16 mouse cellular contexts compared by ENCODE assay signal in the genomic region with DNA sequence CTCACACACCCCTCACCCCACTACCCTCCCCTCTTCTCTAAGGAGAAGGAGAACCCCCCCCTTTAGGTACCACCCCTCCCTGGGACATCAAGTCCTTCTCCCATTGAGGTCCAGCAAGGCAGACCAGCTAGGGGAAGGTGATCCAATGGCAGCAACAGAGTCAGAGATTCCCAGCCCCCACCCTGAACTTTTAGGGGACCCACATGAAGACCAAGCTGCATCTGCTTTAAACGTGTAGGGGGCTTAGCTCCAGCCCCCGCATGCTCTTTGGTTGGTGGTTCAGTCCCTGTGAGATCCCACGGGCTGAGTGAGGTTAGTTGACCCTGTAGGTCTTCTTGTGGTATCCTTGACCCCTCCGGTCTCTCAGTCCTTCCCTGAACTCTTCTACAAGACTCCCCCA. TPM values are rescaled to one million over a fixed set of nuclear protein-coding genes. Genes with fewer than 3 reads are reported as not detected.
DNase-seq lines count a peak whose midpoint lies in the region; ATAC-seq and TF ChIP-seq lines count a peak whose summit lies in the region.
"Had no signal": no experiment of that assay in that cellular context is flagged by ENCODE, and none has a peak within 500 bp of the region (broad histone marks: within the 10 kb centered on the region; RNA-seq: fewer than 3 reads in every experiment).

No protein-coding gene starts in this region.

- no peak overlapping the region for H3K27ac ChIP-seq in heart, embryonic 16.5 days (ENCODE audit: low read length)
- no peak overlapping the region for H3K27ac ChIP-seq in heart, embryonic 11.5 days (ENCODE audit: low read depth, low read length)
- no peak overlapping the region for H3K27ac ChIP-seq in liver, embryonic 14.5 days
- no peak overlapping the region for H3K27ac ChIP-seq in liver, postnatal 0 days (ENCODE audit: low read depth)
- no peak overlapping the region for H3K27ac ChIP-seq in stomach, embryonic 16.5 days (ENCODE audit: low read length)
- H3K27ac ChIP-seq in stomach, postnatal 0 days (replicated peaks) = no peak overlapping the region
- H3K27ac ChIP-seq: hindbrain, embryonic 14.5 days had no signal

- TF ChIP-seq CTCF in liver, embryonic 14.5 days (IDR thresholded peaks at IDR 0.05; ENCODE audit: low read depth) = 0 out of 2 replicates have a peak, but pooled peaks have one; percentile 0
- TF ChIP-seq CTCF in liver, postnatal 0 days (IDR thresholded peaks at IDR 0.05; ENCODE audit: low read depth) = no peak
- TF ChIP-seq CTCF in stomach, postnatal 0 days (IDR thresholded peaks at IDR 0.05; ENCODE audit: low read depth) = no peak

- H3K9ac ChIP-seq in heart, embryonic 16.5 days (ENCODE audit: low read length) = no peak overlapping the region
- H3K9ac ChIP-seq in heart, embryonic 11.5 days (ENCODE audit: low read depth, low read length) = no peak overlapping the region
- no peak overlapping the region for H3K9ac ChIP-seq in liver, embryonic 14.5 days (replicated peaks)
- no peak overlapping the region for H3K9ac ChIP-seq in liver, postnatal 0 days (replicated peaks)
- H3K9ac ChIP-seq in stomach, embryonic 16.5 days (ENCODE audit: low read length) = peak overlapping the region; percentile 52
- no peak overlapping the region for H3K9ac ChIP-seq in stomach, postnatal 0 days (ENCODE audit: low read length)
- H3K9ac ChIP-seq: limb, embryonic 15.5 days; stomach, embryonic 15.5 days had no signal

- no peaks in the 10 kb centered on the region; the same call in 1 of the 2 replicates for H3K9me3 ChIP-seq in heart, embryonic 16.5 days (replicated peaks; ENCODE audit: control insufficient read depth, low read length)
- H3K9me3 ChIP-seq in heart, embryonic 11.5 days (replicated peaks; ENCODE audit: control insufficient read depth, low read length) = no peaks in the 10 kb centered on the region
- no peaks in the 10 kb centered on the region for H3K9me3 ChIP-seq in liver, embryonic 14.5 days (ENCODE audit: control insufficient read depth, low read length)
- H3K9me3 ChIP-seq in liver, postnatal 0 days (ENCODE audit: low read length) = no peaks in the 10 kb centered on the region
- no peaks in the 10 kb centered on the region for H3K9me3 ChIP-seq in stomach, embryonic 16.5 days (replicated peaks; ENCODE audit: control insufficient read depth, low read length)
- H3K9me3 ChIP-seq in stomach, postnatal 0 days (ENCODE audit: control insufficient read depth, low read length) = no peaks in the 10 kb centered on the region
- H3K9me3 ChIP-seq: embryonic facial prominence, embryonic 13.5 days; limb, embryonic 15.5 days; stomach, embryonic 15.5 days had no signal

- peaks cover 2% of the 10 kb centered on the region; the same call in 1 of the 2 replicates for H3K4me1 ChIP-seq in heart, embryonic 16.5 days (ENCODE audit: control insufficient read depth, insufficient read depth, low read length)
- H3K4me1 ChIP-seq in heart, embryonic 11.5 days (ENCODE audit: control insufficient read depth, insufficient read depth, low read length) = 0 out of 2 replicates have a peak, but pooled peaks cover 3% of the 10 kb centered on the region
- H3K4me1 ChIP-seq in liver, embryonic 14.5 days (replicated peaks; ENCODE audit: control insufficient read depth in 2 of 2, insufficient read depth in 2 of 2, low read length in 1 of 2) = no peaks in the 10 kb centered on the region
- H3K4me1 ChIP-seq in liver, postnatal 0 days (ENCODE audit: insufficient read depth) = no peaks in the 10 kb centered on the region
- H3K4me1 ChIP-seq in stomach, embryonic 16.5 days (ENCODE audit: control insufficient read depth, insufficient read depth, low read length) = peaks cover 3% of the 10 kb centered on the region; the same call in 1 of the 2 replicates
- no peaks in the 10 kb centered on the region for H3K4me1 ChIP-seq in stomach, postnatal 0 days (replicated peaks; ENCODE audit: control insufficient read depth, insufficient read depth)
- H3K4me1 ChIP-seq: stomach, embryonic 15.5 days had no signal

- H3K4me3 ChIP-seq in heart, embryonic 16.5 days (ENCODE audit: low read length) = no peak overlapping the region
- no peak overlapping the region for H3K4me3 ChIP-seq in heart, embryonic 11.5 days (ENCODE audit: low read depth, low read length)
- no peak overlapping the region for H3K4me3 ChIP-seq in liver, embryonic 14.5 days (ENCODE audit: insufficient read depth in 1 of 2, low read depth in 2 of 2, low read length in 2 of 2)
- H3K4me3 ChIP-seq in liver, postnatal 0 days (ENCODE audit: low read depth, low read length) = no peak overlapping the region
- no peak overlapping the region for H3K4me3 ChIP-seq in stomach, embryonic 16.5 days (replicated peaks; ENCODE audit: low read length)
- no peak overlapping the region for H3K4me3 ChIP-seq in stomach, postnatal 0 days (ENCODE audit: low read depth, low read length)
- H3K4me3 ChIP-seq: myocyte had no signal

- no peaks in the 10 kb centered on the region for H3K36me3 ChIP-seq in heart, embryonic 16.5 days (ENCODE audit: control insufficient read depth, insufficient read depth)
- no peaks in the 10 kb centered on the region for H3K36me3 ChIP-seq in heart, embryonic 11.5 days (ENCODE audit: control insufficient read depth, insufficient read depth, low read length)
- no peaks in the 10 kb centered on the region for H3K36me3 ChIP-seq in liver, embryonic 14.5 days (replicated peaks; ENCODE audit: control insufficient read depth, insufficient read depth, low read depth)
- no peaks in the 10 kb centered on the region for H3K36me3 ChIP-seq in liver, postnatal 0 days (replicated peaks; ENCODE audit: insufficient read depth, low read length)
- no peaks in the 10 kb centered on the region for H3K36me3 ChIP-seq in stomach, embryonic 16.5 days (ENCODE audit: control insufficient read depth, insufficient read depth, low read length)
- H3K36me3 ChIP-seq in stomach, postnatal 0 days (ENCODE audit: control insufficient read depth, insufficient read depth, low read length) = no peaks in the 10 kb centered on the region
- H3K36me3 ChIP-seq: embryonic facial prominence, embryonic 13.5 days; limb, embryonic 15.5 days; stomach, embryonic 15.5 days had no signal

- TF ChIP-seq EP300 in liver, embryonic 14.5 days (IDR thresholded peaks at IDR 0.05; ENCODE audit: low read depth) = no peak
- no peak for TF ChIP-seq EP300 in liver, postnatal 0 days (IDR thresholded peaks at IDR 0.05; ENCODE audit: low read depth)
- TF ChIP-seq EP300 in stomach, postnatal 0 days (optimal IDR thresholded peaks at IDR 0.05) = no peak

- peak; percentile 6 for DNase-seq in cerebellum, adult 11-12 months
- no peak for DNase-seq in liver, embryonic 14.5 days (ENCODE audit: low read depth in 3 of 3, low spot score in 3 of 3)
- DNase-seq in liver, postnatal 0 days = no peak
- no peak for DNase-seq in stomach, postnatal 0 days (ENCODE audit: low spot score)
- DNase-seq: adrenal gland, adult 2 months; kidney, adult 11 months; lung, postnatal 4 days had no signal

- ATAC-seq in cerebellum, adult (ENCODE audit: insufficient number of reproducible peaks, low FRiP score, low TSS enrichment) = no peak
- ATAC-seq in heart, embryonic 16.5 days (replicated peaks; ENCODE audit: extremely low read depth, insufficient read depth, low FRiP score) = no peak
- no peak for ATAC-seq in heart, embryonic 11.5 days (replicated peaks; ENCODE audit: insufficient number of reproducible peaks, low FRiP score, low TSS enrichment)
- ATAC-seq in liver, embryonic 14.5 days (ENCODE audit: insufficient read depth) = no peak
- no peak for ATAC-seq in liver, postnatal 0 days
- no peak for ATAC-seq in stomach, embryonic 16.5 days (ENCODE audit: insufficient read depth, low FRiP score)
- ATAC-seq in stomach, postnatal 0 days (ENCODE audit: low FRiP score, low TSS enrichment) = no peak

- WGBS in heart, embryonic 16.5 days = 67% methylated on average over 4 of the region's 4 CpGs
- WGBS in heart, embryonic 11.5 days (ENCODE audit: insufficient replicate concordance) = 75% methylated on average over 4 of the region's 4 CpGs
- 60% methylated on average over 4 of the region's 4 CpGs for WGBS in liver, embryonic 14.5 days (ENCODE audit: insufficient replicate concordance)
- WGBS in liver, postnatal 0 days (ENCODE audit: insufficient replicate concordance) = 66% methylated on average over 4 of the region's 4 CpGs
- 66% methylated on average over 4 of the region's 4 CpGs for WGBS in stomach, embryonic 16.5 days
- WGBS in stomach, postnatal 0 days = 66% methylated on average over 4 of the region's 4 CpGs

- H3K27me3 ChIP-seq in heart, embryonic 16.5 days (ENCODE audit: control insufficient read depth, insufficient read depth, low read length) = no peaks in the 10 kb centered on the region; the same call in 1 of the 2 replicates
- no peaks in the 10 kb centered on the region for H3K27me3 ChIP-seq in heart, embryonic 11.5 days (ENCODE audit: control insufficient read depth, insufficient read depth, low read length)
- H3K27me3 ChIP-seq in liver, embryonic 14.5 days (ENCODE audit: control insufficient read depth, insufficient read depth, low read length) = no peaks in the 10 kb centered on the region
- 0 out of 2 replicates have a peak, but pooled peaks cover 2% of the 10 kb centered on the region for H3K27me3 ChIP-seq in liver, postnatal 0 days (ENCODE audit: insufficient read depth, low read length)
- no peaks in the 10 kb centered on the region for H3K27me3 ChIP-seq in stomach, embryonic 16.5 days (ENCODE audit: control insufficient read depth, insufficient read depth, low read length)
- H3K27me3 ChIP-seq in stomach, postnatal 0 days (ENCODE audit: control insufficient read depth, insufficient read depth, low read length) = no peaks in the 10 kb centered on the region
- H3K27me3 ChIP-seq: embryonic facial prominence, embryonic 13.5 days; limb, embryonic 15.5 days; stomach, embryonic 15.5 days had no signal

- H3K4me2 ChIP-seq in heart, embryonic 16.5 days (ENCODE audit: low read depth, low read length) = peak overlapping the region; percentile 66; the same call in 1 of the 2 replicates
- no peak overlapping the region for H3K4me2 ChIP-seq in heart, embryonic 11.5 days
- H3K4me2 ChIP-seq in liver, embryonic 14.5 days (ENCODE audit: low read depth) = no peak overlapping the region
- no peak overlapping the region for H3K4me2 ChIP-seq in liver, postnatal 0 days (ENCODE audit: low read depth, low read length)
- no peak overlapping the region for H3K4me2 ChIP-seq in stomach, embryonic 16.5 days (ENCODE audit: low read depth, low read length)
- H3K4me2 ChIP-seq in stomach, postnatal 0 days (replicated peaks; ENCODE audit: low read depth) = no peak overlapping the region

RNA-seq across cellular contexts. Expression of gene Klf14, which starts 24.1 kb away (rescaled TPM):
- 1.9 TPM in 2 replicates for polyA plus RNA-seq in heart, embryonic 16.5 days (2015; fragmentation: Nextera tagmentation; extraction: Ambion mirVana)
- 2.2 and 2.3 TPM in 2 replicates for polyA plus RNA-seq in heart, embryonic 11.5 days (2014; fragmentation: Nextera tagmentation; extraction: Ambion mirVana)
- polyA plus RNA-seq in liver, embryonic 14.5 days (2012; rRNA removed) = 0.11 and 0.17 TPM in 2 replicates
- polyA plus RNA-seq in liver, embryonic 14.5 days (2014; fragmentation: Nextera tagmentation; extraction: Ambion mirVana) = 0.32 TPM in 2 replicates
- 0.08 and 0.11 TPM in 2 replicates for polyA plus RNA-seq in liver, postnatal 0 days (2015; fragmentation: Nextera tagmentation; extraction: Ambion mirVana)
- 2.4 and 4.2 TPM in 2 replicates for polyA plus RNA-seq in stomach, embryonic 16.5 days (2015; fragmentation: Nextera tagmentation; extraction: Ambion mirVana)
- 1.5 and 1.7 TPM in 2 replicates for polyA plus RNA-seq in stomach, postnatal 0 days (2015; fragmentation: Nextera tagmentation; extraction: Ambion mirVana)
- polyA plus RNA-seq: myocyte had no signal
